Mouse (Mus musculus): Measurements from ENCODE around the gene Trmt6.

DNA sequence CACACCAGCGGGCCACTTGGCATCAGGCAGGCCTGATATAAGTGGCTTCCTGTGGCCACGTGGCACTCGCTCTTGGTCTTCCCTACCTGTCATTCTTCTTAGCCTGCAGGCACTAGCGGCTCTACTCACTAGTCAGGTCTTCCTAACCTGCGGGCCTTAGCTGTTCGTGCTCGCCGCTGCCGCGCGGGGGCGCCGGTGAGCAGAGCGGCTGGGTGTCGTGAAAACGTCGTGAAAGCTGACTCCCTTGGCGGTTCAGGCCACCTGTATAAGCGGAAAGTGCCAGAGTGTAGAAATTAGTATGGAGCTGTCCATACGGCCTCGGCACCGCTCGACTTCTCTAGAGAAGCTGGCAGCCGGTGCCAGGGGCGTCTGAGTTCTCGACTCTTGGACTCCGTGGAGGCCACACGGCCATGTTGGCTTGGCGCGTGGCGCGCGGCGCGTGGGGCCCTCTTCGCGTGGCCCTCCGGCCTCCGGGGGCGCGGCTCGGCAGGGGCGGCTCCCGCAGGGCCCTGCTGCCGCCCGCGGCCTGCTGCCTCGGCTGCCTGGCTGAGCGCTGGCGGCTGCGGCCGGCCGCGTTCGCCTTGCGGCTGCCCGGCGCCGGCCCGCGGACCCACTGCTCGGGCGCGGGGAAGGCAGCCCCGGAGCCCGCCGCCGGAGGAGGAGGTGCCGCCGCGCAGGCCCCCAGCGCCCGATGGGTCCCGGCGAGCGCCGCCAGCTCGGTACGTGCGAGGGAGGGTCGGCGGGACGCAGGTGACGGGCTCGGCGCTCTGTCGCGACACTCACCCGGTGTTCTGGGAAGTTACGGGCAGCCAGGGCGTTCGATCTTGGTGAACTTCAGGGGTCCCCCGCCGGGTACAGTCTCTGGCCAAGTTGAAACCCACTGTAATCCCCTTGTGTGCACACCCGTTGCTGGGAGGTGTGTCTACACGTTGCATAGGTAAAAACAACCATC lies 30.8 kb upstream of the Trmt6 start, which contains the start of gene Crls1:
- no peak for TF ChIP-seq GATA1 (IDR thresholded peaks at IDR 0.05; ENCODE audit: borderline replicate concordance, low read length)
- no peak for TF ChIP-seq FLI1 (IDR thresholded peaks at IDR 0.05; ENCODE audit: low read length)
